Mouse (Mus musculus): ENCODE data around the gene Pus10.

GRCm38 (mm10) chr11:23770760-23771506 lies 105.5 kb downstream of the Pus10 start, which contains the start of gene Rel:
- TF ChIP-seq MYOG (IDR thresholded peaks at IDR 0.05; ENCODE audit: control insufficient read depth in 1 of 3, insufficient read depth in 1 of 3, insufficient read length in 2 of 3, low read depth in 2 of 3) (peak in 2 of 3 experiments; percentile 12 to 32), POLR2A (IDR thresholded peaks at IDR 0.05; ENCODE audit: insufficient read length, low read depth) (peak; percentile 83), MAX (IDR thresholded peaks at IDR 0.05; ENCODE audit: low read depth) (no peak), SRF (IDR thresholded peaks at IDR 0.05; ENCODE audit: control insufficient read depth, insufficient read length, low read depth) (no peak), USF1 (IDR thresholded peaks at IDR 0.05; ENCODE audit: low read depth) (no peak), POLR2AphosphoS2 (IDR thresholded peaks at IDR 0.05; ENCODE audit: insufficient read length, low read depth) (peak; percentile 95), MYOD1 (IDR thresholded peaks at IDR 0.05; ENCODE audit: control insufficient read depth in 1 of 3, insufficient read length in 2 of 3, low read depth in 2 of 3) (no peak), TCF3 (IDR thresholded peaks at IDR 0.05; ENCODE audit: insufficient read length, low read depth) (no peak)

Measured in myocyte (in vitro differentiated cells).